Mouse (Mus musculus) small intestine, adult 2 months (tissue): ENCODE results near the gene Tmem203. TPM values are rescaled to one million over a fixed set of nuclear protein-coding genes. Genes with fewer than 3 reads are reported as not detected.

Source experiments
- H3K27ac ChIP-seq: fragments of 200-500 bp; 2 replicates; pipeline ENCODE4 v1.5.1; 2012; ENCODE audit warnings: low read depth, low read length, control low read depth, inconsistent platforms; ENCODE audit not compliant: insufficient read depth
- H3K27me3 ChIP-seq: fragments of 200-500 bp; 2 replicates; pipeline ENCODE4 v1.6.1; 2012; ENCODE audit warnings: mild to moderate bottlenecking, moderate library complexity, low read length, inconsistent platforms; ENCODE audit not compliant: control insufficient read depth, insufficient read depth
- H3K36me3 ChIP-seq: fragments of 200-500 bp; 2 replicates; pipeline ENCODE4 v1.6.1; 2012; ENCODE audit warnings: mild to moderate bottlenecking, low read length, control low read depth, inconsistent platforms; ENCODE audit not compliant: control insufficient read depth, insufficient read depth
- H3K4me1 ChIP-seq: fragments of 200-500 bp; 2 replicates; pipeline ENCODE4 v1.6.1; 2012; ENCODE audit warnings: low read length, inconsistent platforms, mixed read lengths; ENCODE audit not compliant: control insufficient read depth, insufficient read depth, insufficient read length
- H3K4me3 ChIP-seq: fragments of 200-500 bp; 2 replicates; pipeline ENCODE4 v1.5.1; 2012; ENCODE audit warnings: low read depth, mild to moderate bottlenecking, control low read depth, inconsistent platforms, low read length, moderate library complexity
- CTCF ChIP-seq: fragments of 200-500 bp; IDR thresholded peaks from 2 replicates; pipeline ENCODE4 v1.5.1; 2012; ENCODE audit warnings: low read depth, mild to moderate bottlenecking, control low read depth, inconsistent platforms, low read length, moderate library complexity, mixed read lengths; ENCODE audit not compliant: insufficient replicate concordance, insufficient read length; ENCODE audit errors: extremely low read depth
- POLR2A ChIP-seq: fragments of 200-500 bp; IDR thresholded peaks from 2 replicates; pipeline ENCODE4 v1.6.1; 2012; ENCODE audit warnings: low read depth, mild to moderate bottlenecking, control low read depth, inconsistent platforms, low read length, moderate library complexity
- WGBS: fragments of 180-500 bp; shearing (Covaris S2); methylation state at CpG from one replicate; pipeline ENCODE4 v1.1.7; 2018; 5-methylcytosine and 5-hydroxymethylcytosine counted together
- polyA plus RNA-seq: library from polyadenylated mRNA; depleted of rRNA; stranded (reverse); fragments of >200 nt; gene quantifications from 2 replicates; pipeline ENCODE4 v1.2.3, GENCODE M21; 2012

Tmem203 gene
- polyA plus RNA-seq, 1 experiment = 51.5 TPM

GRCm38 (mm10) chr2:25262795-25263622, 7.8 kb downstream of the Tmem203 start:
- under 1% methylated on average over 82 of the region's 82 CpGs for WGBS
- H3K27me3 ChIP-seq = no peaks in the 10 kb centered on the region
- peaks cover 3% of the 10 kb centered on the region; the same call in 1 of the 2 replicates for H3K36me3 ChIP-seq
- H3K4me3 ChIP-seq = peak overlapping the region; percentile 80
- TF ChIP-seq CTCF (no peak), POLR2A (no peak)
- H3K4me1 ChIP-seq = peaks cover 4% of the 10 kb centered on the region; the same call in 1 of the 2 replicates
- H3K27ac ChIP-seq = peak overlapping the region; percentile 98

DNA sequence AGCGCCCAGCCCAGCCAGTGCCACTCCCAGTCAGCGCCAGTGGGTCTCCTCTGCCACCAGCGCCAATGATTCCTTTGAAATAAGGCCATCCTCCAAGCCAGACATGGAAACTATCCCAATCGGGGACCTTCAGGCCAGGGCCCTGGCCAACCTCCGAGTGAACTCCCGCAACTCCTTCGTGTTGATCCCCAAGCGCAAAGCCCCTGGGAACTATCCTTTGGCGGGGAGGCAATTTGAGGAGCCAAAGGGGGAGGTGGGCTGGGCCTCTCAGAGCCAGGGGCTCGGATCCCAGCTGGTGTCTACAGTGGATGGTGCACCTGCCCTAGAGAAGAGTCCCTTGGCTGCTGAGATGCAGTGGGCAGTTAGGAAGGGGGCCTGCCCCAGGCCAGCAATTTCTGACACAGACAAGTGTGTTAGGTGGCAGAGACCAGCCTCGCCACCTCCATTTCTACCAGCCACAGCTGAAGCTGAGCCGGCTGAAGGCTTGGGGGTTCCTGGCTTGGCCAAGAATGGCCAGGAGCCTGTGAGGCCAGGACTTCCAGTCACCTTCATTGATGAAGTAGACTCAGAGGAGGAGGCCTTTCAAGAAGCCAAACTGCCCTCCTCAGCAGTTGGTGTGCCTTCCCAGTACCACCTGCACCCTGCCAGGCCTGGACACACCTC, 8.5 kb downstream of the Tmem203 start:
- Histone ChIP-seq H3K4me1 (peaks cover 6% of the 10 kb centered on the region; the same call in 1 of the 2 replicates), H3K27me3 (no peaks in the 10 kb centered on the region), H3K27ac (peak overlapping the region; percentile 98), H3K4me3 (peak overlapping the region; percentile 80), H3K36me3 (peaks cover 9% of the 10 kb centered on the region; the same call in 1 of the 2 replicates)
- WGBS = 14% methylated on average over 12 of the region's 12 CpGs
- TF ChIP-seq CTCF (no peak), POLR2A (no peak)

DNA sequence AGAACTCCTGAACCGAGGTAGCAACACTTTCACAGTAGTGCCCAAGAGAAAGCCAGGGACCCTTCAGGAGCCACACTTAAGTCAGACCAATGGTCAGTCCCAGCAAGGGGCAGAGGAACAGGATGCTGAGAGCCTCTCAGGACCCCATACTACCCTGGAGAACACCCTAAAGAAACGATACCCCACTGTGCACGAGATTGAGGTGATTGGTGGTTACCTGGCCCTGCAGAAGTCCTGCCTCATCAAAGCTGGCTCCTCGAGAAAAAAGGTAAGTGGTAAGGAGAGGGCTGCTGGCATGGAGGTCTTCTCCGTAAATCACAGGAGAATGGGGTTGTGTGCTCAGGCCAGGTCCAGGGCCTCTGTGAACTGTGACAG, 9.0 kb downstream of the Tmem203 start:
- H3K27ac ChIP-seq = peak overlapping the region; percentile 98
- no peaks in the 10 kb centered on the region for H3K27me3 ChIP-seq
- TF ChIP-seq POLR2A (no peak), CTCF (no peak)
- 25% methylated on average over 5 of the region's 5 CpGs for WGBS
- peak overlapping the region; percentile 80 for H3K4me3 ChIP-seq
- peaks cover 14% of the 10 kb centered on the region for H3K36me3 ChIP-seq
- H3K4me1 ChIP-seq = peaks cover 6% of the 10 kb centered on the region; the same call in 1 of the 2 replicates

DNA sequence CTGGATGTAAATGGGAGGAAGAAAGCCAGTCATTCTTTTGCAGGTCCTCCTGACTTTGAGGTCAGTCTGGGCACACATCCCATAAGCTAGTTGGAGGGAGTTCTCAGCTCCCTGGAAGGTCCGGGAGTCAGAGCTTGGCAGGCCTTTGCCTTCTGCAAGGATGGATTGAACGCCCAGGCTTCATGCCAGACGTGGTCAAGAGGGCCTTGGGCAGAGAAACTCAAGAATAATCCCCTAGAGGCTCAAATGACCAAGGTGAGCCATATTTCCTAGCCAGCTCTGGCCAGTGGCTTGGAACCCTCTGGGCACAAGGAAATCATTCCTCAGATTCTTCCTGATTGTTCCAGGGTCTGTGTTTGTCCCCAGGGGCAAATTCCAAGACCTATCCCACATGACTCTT, 9.6 kb downstream of the Tmem203 start:
- Histone ChIP-seq H3K27me3 (no peaks in the 10 kb centered on the region), H3K4me3 (peak overlapping the region; percentile 80), H3K4me1 (peaks cover 6% of the 10 kb centered on the region; the same call in 1 of the 2 replicates), H3K36me3 (peaks cover 20% of the 10 kb centered on the region), H3K27ac (peak overlapping the region; percentile 98)
- TF ChIP-seq CTCF (no peak), POLR2A (peak; percentile 79; the same call in 1 of the 2 replicates)
- WGBS = 24% methylated on average over 3 of the region's 3 CpGs

DNA sequence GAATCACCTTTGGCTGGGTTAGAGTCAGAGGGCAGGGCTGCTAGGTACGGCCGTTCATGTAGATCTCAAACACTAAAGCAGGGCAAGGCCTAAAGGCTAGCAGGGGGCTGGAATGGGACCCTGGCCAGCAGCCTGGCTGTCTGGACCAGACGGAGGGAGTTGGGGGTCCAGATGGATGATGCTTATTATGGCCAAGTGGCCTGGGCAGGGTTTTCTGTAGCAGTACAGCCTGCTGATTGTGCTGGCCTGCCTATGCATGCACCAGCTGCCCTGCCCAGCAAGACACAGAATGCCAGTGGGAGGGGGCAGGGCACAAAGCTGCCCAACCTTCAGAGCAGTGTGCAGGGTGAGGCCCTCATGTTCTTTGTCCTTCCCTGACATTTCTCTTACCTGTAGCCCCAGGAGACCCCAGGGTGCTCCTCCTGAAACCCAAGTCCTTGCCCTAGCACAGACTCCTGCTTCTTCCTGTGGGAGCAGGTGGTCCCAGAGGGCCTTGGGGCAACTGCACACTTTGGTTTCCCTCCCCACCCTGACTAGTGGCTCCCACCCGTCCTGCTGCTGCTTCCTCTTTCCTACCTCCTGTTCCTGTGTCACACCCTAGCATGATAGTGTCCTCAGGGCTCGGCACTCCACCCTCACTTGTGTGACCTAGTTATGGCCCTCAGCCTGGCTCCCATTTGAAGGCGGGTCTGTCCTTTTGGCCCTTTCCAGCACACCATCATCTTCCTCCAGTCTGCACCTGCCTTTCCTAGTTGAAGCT, 10.8 kb downstream of the Tmem203 start:
- peak overlapping the region; percentile 66 for H3K4me3 ChIP-seq
- 23% methylated on average over 6 of the region's 6 CpGs for WGBS
- H3K27me3 ChIP-seq = no peaks in the 10 kb centered on the region
- TF ChIP-seq CTCF (no peak), POLR2A (peak; percentile 53; the same call in 1 of the 2 replicates)
- H3K4me1 ChIP-seq = peaks cover 6% of the 10 kb centered on the region; the same call in 1 of the 2 replicates
- H3K36me3 ChIP-seq = peaks cover 31% of the 10 kb centered on the region
- peak overlapping the region; percentile 95 for H3K27ac ChIP-seq

DNA sequence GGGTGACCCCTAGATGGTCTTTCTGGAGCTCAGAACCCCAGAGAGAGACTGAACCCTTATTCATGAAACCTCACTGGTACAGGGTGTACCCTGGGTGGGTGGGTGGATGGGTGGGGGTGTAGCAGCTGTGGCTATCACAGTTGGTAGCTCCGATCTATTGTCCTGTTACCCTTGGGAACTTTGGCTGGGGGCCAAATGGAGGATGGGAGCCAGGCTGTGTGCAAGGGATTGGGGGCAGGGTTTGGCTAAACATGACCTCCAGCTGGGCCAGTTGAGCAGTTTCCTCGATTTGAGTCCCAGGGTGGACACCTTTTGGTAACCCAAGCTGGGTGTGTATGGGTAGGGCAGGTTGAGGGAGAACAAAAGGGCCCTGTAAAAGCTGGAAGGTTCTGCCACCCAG, 11.5 kb downstream of the Tmem203 start:
- Histone ChIP-seq H3K4me3 (peak overlapping the region; percentile 66), H3K27me3 (no peaks in the 10 kb centered on the region), H3K36me3 (peaks cover 32% of the 10 kb centered on the region), H3K27ac (peak overlapping the region; percentile 95), H3K4me1 (peaks cover 6% of the 10 kb centered on the region; the same call in 1 of the 2 replicates)
- WGBS = 15% methylated on average over 2 of the region's 2 CpGs
- TF ChIP-seq CTCF = no peak
- no peak for TF ChIP-seq POLR2A

DNA sequence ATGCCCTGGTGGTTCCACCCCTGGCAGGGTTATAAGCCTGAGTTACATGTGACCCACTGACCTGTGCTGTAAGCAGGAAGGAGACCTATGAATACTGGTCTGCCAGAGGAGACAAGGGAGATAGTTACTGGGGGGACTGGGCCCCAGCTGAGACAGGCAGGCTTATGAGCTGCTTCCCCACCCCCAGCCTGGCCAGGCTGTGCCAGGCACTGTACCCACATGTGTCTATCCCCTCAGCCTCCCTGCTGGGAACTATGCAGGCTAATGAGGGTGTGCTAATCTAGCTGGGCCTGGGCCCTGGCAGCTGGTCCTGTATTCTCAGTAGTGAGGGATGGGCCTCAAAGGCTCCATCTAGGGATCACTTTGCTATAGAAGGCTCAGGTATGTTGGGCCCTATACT, 12.0 kb downstream of the Tmem203 start:
- peak overlapping the region; percentile 95 for H3K27ac ChIP-seq
- TF ChIP-seq CTCF (no peak), POLR2A (no peak)
- H3K4me3 ChIP-seq = peak overlapping the region; percentile 66
- H3K4me1 ChIP-seq = peaks cover 6% of the 10 kb centered on the region; the same call in 1 of the 2 replicates
- H3K36me3 ChIP-seq = peaks cover 32% of the 10 kb centered on the region
- H3K27me3 ChIP-seq = no peaks in the 10 kb centered on the region
